Mouse (Mus musculus) ES-E14 (cell line): ENCODE measurements at regions not wholly inside any gene's neighbourhood (a gene's known extent, or its start where the extent isn't known, plus 50 kb on each side); places are given as distances from the start of the nearest gene placed in this dataset.
A peak's percentile ranks its signal among the peaks of the same experiment; 100 is the strongest.

Source experiments
- DNase-seq: peaks from one replicate; pipeline ENCODE4 v3.0.0-alpha.2; 2013; ENCODE audit warnings: low read depth, low spot score
- H3K27ac ChIP-seq: 2 replicates; pipeline ENCODE4 v1.5.1; 2012; ENCODE audit warnings: low read depth, mild to moderate bottlenecking, low read length, moderate library complexity, mixed read lengths; ENCODE audit not compliant: poor library complexity, insufficient read depth, severe bottlenecking
- H3K36me3 ChIP-seq: 2 replicates; pipeline ENCODE4 v1.6.1; 2012; ENCODE audit warnings: mild to moderate bottlenecking, low read length, moderate library complexity, mixed read lengths; ENCODE audit not compliant: control insufficient read depth, poor library complexity, insufficient read depth, severe bottlenecking
- H3K4me1 ChIP-seq, 2 experiments: fragments of 150-350 bp in 1 of 2; sonication (generic) in 1 of 2; 2 replicates each; pipeline ENCODE4 v1.6.1; 2012; ENCODE audit warnings: low read length in 2 of 2, mild to moderate bottlenecking in 1 of 2, mixed read lengths in 1 of 2; ENCODE audit not compliant: control insufficient read depth in 2 of 2, insufficient read depth in 2 of 2, poor library complexity in 1 of 2
- H3K4me3 ChIP-seq, 2 experiments: fragments of 150-350 bp in 1 of 2; sonication (generic) in 1 of 2; 2 replicates each; pipeline ENCODE4 v1.5.1; 2012; ENCODE audit warnings: low read length in 2 of 2, low read depth in 1 of 2, mild to moderate bottlenecking in 1 of 2, mixed read lengths in 1 of 2; ENCODE audit not compliant: insufficient read depth in 1 of 2, poor library complexity in 1 of 2, severe bottlenecking in 1 of 2
- H3K9ac ChIP-seq: 2 replicates; pipeline ENCODE4 v1.6.1; 2012; ENCODE audit warnings: low read depth, mild to moderate bottlenecking, low read length, mixed read lengths; ENCODE audit not compliant: poor library complexity, insufficient read depth, severe bottlenecking
- H3K9me3 ChIP-seq: fragments of 150-350 bp; sonication (generic); 2 replicates; pipeline ENCODE4 v1.6.1; 2012; ENCODE audit warnings: low read depth, mild to moderate bottlenecking, low read length; ENCODE audit not compliant: control insufficient read depth, insufficient read depth
- CHD2 ChIP-seq: IDR thresholded peaks from 2 replicates; pipeline ENCODE4 v1.6.1; 2014; ENCODE audit warnings: mild to moderate bottlenecking, low read depth, low read length, inconsistent platforms
- HCFC1 ChIP-seq: IDR thresholded peaks from 2 replicates; pipeline ENCODE4 v1.6.1; 2012; ENCODE audit warnings: low read length, inconsistent platforms, borderline replicate concordance; ENCODE audit not compliant: insufficient read depth
- MAFK ChIP-seq: IDR thresholded peaks from 2 replicates; pipeline ENCODE4 v1.6.1; 2014; ENCODE audit warnings: mild to moderate bottlenecking, low read depth, low read length, inconsistent platforms; ENCODE audit not compliant: insufficient read depth
- ZC3H11A ChIP-seq: IDR thresholded peaks from 2 replicates; pipeline ENCODE4 v1.6.1; 2012; ENCODE audit warnings: low read depth, mild to moderate bottlenecking, inconsistent platforms, low read length, borderline replicate concordance
- ZNF384 ChIP-seq: IDR thresholded peaks from 2 replicates; pipeline ENCODE4 v1.6.1; 2012; ENCODE audit warnings: low read depth, low read length, inconsistent platforms
- in situ Hi-C, 2 experiments: fragments of 600-800 bp; cut with MboI; formaldehyde crosslinking; loops; one replicate each; pipeline ENCODE4 v1.15.1; 2025; ENCODE audit warnings: low sequenced_read_pairs in 2 of 2, inconsistent platforms in 1 of 2; ENCODE audit not compliant: unreplicated experiment in 2 of 2

DNA sequence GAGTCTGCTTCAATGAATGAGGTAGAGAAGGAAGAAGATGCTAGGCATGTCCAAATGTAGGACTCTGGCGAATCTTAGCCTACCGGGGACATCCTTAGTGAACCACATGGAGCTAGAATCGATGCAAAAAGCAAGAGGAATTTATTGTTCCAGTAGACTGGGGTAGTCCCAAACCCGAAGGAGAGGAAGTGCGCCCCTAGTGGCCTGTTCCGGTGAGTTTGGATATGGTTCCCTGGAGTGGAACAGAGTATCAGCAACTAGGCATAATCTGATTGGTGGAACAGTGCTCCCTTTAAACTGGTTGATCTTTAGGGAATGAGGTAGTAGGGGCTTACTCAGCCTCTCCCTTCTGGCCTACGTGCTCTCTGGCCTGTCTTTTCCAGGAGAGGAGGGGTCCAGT is 174.0 kb downstream of the Fam76b start:
- H3K27ac ChIP-seq, result no peak overlapping the region
- in situ Hi-C loops, result no loop called here
- no peaks in the 10 kb centered on the region for H3K36me3 ChIP-seq
- no peak overlapping the region for H3K9ac ChIP-seq
- H3K4me1 ChIP-seq, result no peaks in the 10 kb centered on the region
- peak; percentile 38 for DNase-seq
- TF ChIP-seq ZC3H11A (0 out of 2 replicates have a peak, but pooled peaks have one; percentile 5), CHD2 (no peak)
- H3K9me3 ChIP-seq, result no peaks in the 10 kb centered on the region
- H3K4me3 ChIP-seq, result no peak overlapping the region

DNA sequence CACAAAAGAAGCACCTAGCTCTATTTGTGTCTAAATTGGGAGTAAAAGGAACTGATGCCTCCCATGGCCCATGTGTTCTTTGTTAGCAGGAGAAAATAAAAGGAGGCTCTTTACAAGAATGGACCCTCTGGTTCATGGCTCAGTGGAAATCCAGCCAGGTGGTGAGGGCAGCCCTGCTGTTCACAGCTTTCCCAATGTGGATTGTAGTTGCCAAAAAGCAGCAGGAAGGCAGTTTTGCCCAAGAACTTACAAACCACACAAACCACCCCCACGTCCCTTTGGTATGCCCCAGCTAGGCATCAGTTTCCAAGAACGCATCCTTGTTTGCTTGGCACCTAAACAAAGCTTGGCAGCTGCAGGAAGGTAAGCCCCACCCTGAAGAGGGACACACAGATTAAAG is 174.7 kb downstream of the Fam76b start:
- in situ Hi-C loops, result no loop called here
- TF ChIP-seq MAFK (no peak), ZC3H11A (no peak), ZNF384 (no peak), CHD2 (no peak), HCFC1 (no peak)
- DNase-seq, result no peak
- Histone ChIP-seq H3K4me1 (no peaks in the 10 kb centered on the region), H3K4me3 (no peak overlapping the region), H3K27ac (no peak overlapping the region), H3K9ac (no peak overlapping the region), H3K9me3 (no peaks in the 10 kb centered on the region), H3K36me3 (no peaks in the 10 kb centered on the region)

- Histone ChIP-seq H3K27ac (no peak overlapping the region), H3K36me3 (no peaks in the 10 kb centered on the region), H3K4me1 (no peaks in the 10 kb centered on the region), H3K4me3 (no peak overlapping the region), H3K9ac (no peak overlapping the region), H3K9me3 (no peaks in the 10 kb centered on the region)
- TF ChIP-seq MAFK (no peak), ZC3H11A (no peak), ZNF384 (no peak), CHD2 (no peak), HCFC1 (no peak)
- DNase-seq, result no peak
- in situ Hi-C loops, result no loop called here
These were observed 175.6 kb downstream of the Fam76b start for GRCm38 (mm10) chr9:14003163-14003562.

DNA sequence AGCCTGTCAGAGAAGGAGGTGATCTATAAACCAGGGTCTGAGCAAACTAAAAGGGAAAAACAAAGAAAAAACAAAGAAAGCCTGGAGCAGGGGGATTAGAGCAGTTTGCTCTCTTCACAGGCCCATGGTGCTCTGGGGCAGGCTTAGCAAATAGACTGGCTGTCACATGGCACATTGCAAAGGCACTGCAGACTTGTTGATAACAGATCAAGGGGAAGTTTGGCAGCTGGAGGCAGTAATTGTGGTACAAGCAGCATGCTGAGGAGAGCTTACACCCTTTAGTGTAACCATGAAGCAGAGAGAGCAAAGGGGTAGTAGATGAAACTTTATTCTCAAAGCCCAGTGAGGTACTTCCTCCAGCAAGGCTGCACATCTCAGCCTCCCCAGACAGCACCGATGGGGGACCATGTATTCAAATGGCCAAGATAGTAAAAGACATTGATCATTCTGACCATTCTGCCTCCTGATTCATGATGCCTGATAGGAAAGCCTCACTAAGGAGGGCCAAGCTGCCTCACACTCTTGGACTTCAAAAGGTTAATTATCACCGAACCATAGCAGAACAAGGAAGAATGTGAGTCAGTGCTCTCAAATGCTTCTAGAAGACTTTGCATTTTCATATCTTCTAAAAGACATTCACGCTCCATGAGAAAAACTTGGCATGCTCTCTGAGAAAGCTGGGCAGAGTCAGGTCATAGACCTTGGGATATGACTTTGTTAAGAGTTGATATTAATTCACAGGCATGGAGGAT is 178.9 kb downstream of the Fam76b start:
- in situ Hi-C loops, result no loop called here
- H3K9me3 ChIP-seq, result no peaks in the 10 kb centered on the region
- H3K4me1 ChIP-seq, result no peaks in the 10 kb centered on the region
- no peak overlapping the region for H3K27ac ChIP-seq
- no peak overlapping the region for H3K4me3 ChIP-seq
- H3K9ac ChIP-seq, result no peak overlapping the region
- no peaks in the 10 kb centered on the region for H3K36me3 ChIP-seq
- TF ChIP-seq CHD2, result no peak
- DNase-seq, result no peak

- H3K4me3 ChIP-seq, result no peak overlapping the region
These were observed 181.9 kb downstream of the Fam76b start for GRCm38 (mm10) chr9:14009451-14009850.

More at GRCm38 (mm10) chr9:14009451-14009850, 181.9 kb downstream of the Fam76b start:
- Histone ChIP-seq H3K9me3 (no peaks in the 10 kb centered on the region), H3K36me3 (no peaks in the 10 kb centered on the region), H3K9ac (no peak overlapping the region), H3K4me1 (no peaks in the 10 kb centered on the region), H3K27ac (no peak overlapping the region)
- in situ Hi-C loops, result no loop called here
- no peak for DNase-seq
- no peak for TF ChIP-seq HCFC1
- TF ChIP-seq ZC3H11A, result no peak
- TF ChIP-seq MAFK, result no peak
- no peak for TF ChIP-seq ZNF384
- TF ChIP-seq CHD2, result no peak
